Mouse (Mus musculus) central nervous system, embryonic 11.5 days (tissue): ENCODE measurements around the gene Olfr214. TPM values are rescaled to one million over a fixed set of nuclear protein-coding genes. Genes with fewer than 3 reads are reported as not detected.

Experiments
- polyA plus RNA-seq: library from polyadenylated mRNA; depleted of rRNA; stranded (reverse); fragments of >200 nt; gene quantifications from 2 replicates; pipeline ENCODE4 v1.2.3, GENCODE M21; 2012; rRNA removed

Gene Olfr214
- polyA plus RNA-seq: not detected in 2 replicates

DNA sequence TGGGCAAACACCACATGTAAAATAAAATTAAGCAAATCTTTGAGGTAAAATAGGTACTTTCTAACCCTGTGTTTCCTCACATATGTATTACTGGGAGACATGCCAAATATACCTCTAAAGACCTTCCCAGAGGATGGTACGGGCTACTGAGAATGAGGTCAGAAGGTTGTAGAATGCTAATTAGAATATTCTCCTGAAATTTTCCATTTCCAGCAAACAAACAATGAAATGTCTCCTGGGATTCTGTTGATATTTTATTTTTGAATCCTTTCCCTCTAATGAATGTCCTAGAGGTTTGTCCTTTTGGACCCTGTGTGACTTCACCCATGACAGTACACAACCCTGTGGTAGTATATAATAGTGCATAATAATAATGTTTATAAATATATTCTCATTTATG lies at the start of gene Olfr214:
TSS of gene Olfr214 (plus strand) at position 301 of the 400 bp plus-strand sequence.

DNA sequence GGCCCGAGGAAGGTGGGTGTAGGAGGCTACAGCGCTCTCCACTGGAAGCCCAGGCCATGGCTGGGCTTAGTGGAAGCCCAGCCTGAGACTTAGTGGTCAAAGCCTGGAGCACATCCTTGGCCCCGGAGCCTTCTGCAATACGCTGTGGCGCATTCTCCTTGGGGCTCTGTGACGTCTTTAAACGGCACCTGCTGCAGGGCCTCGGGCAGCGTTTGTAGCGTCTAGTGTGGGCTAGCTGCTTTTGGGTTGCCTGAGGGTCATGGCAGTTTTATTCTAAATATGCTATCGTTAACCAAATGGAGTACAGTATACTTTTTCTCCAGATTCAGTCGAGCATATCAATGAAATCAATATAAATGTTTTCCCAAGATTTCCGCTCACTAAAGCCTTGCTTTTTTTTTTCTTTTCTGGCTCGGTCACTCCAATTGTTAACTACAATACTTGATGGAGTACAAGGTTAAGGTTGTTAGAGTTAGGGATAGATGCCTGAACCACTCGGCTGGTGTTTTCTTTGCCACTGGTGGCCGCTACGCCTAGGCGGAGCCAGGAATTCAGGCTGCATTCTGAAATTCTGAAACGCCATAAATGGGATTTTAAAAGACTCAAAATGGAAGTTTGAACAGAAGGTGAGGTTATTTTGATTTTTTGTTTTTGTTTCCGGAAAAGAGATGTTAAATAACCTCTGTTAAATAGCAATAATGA lies 47.6 kb upstream of the Olfr214 start, which contains the start of gene Olfr212:
TSS of gene Olfr212 (plus strand) at position 215 of the 702 bp plus-strand sequence.

GRCm38 (mm10) chr6:116538156-116538555 lies 15.9 kb upstream of the Olfr214 start, which contains the start of gene Olfr213:
Gene Olfr213 (plus strand): TSS chr6:116538456.

DNA sequence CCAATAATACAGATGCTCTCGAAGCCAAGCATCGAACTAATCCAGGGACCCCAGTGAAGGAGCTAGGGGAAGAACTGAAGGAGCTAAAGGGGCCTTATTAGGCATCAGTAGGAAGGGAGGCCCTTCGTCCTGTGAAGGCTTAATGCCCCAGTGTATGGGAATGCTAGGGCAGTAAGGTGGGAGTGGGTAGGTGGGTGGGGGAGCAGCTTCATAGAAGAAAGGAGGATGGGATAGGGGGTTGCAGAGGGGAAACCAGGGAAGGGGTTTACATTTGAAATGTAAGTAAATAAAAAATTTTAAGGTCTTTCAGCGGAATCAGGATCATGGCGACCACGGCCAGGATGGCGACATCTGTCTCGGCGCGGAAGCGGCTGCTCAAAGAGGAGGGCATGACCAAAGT lies 3.2 kb upstream of the Olfr214 start, which contains the start of gene Gm5580:
TSS of gene Gm5580 (plus strand) at position 301 of the 400 bp plus-strand sequence.

DNA sequence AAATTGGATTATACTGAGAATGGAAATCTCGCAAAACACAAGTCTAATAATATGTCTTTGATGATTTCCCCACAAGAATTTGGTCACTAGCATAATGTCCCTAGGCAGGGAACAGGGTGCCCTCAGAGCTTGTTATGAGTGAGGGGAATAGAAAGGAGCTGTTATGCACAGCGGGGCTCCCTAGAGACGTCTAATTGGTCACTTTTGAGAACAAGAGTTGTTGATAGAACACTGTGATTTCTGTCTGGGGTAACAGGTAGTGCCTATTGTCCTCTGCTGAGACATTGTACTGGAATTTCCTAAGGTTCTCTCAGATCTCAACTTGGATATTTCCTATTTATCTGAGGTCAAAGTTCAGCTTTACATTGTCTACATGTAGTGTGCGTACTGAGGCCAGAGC lies 30.1 kb downstream of the Olfr214 start, which contains the start of gene Olfr215:
TSS of gene Olfr215 (minus strand) at position 101 of the 400 bp plus-strand sequence.

Other genes starting within 250 kb of the Olfr214 start
- 59.2 and 68.2 TPM in 2 replicates for gene March8, start 216.2 kb upstream of the Olfr214 start, polyA plus RNA-seq
- 0.59 and 0.62 TPM in 2 replicates for gene Alox5, start 93.1 kb upstream of the Olfr214 start, polyA plus RNA-seq
- gene Olfr211, start 65.1 kb upstream of the Olfr214 start, polyA plus RNA-seq: not detected in 2 replicates
- gene Olfr212, start 47.7 kb upstream of the Olfr214 start, polyA plus RNA-seq: not detected in 2 replicates
- not detected in 2 replicates for gene Olfr213, start 15.8 kb upstream of the Olfr214 start, polyA plus RNA-seq
- gene Gm5580, start 3.1 kb upstream of the Olfr214 start, polyA plus RNA-seq: 0.09 and 0.31 TPM in 2 replicates
- gene Olfr215, start 30.0 kb downstream of the Olfr214 start, polyA plus RNA-seq: not detected in 2 replicates
- 153 and 167 TPM in 2 replicates for gene Zfp422, start 74.8 kb downstream of the Olfr214 start, polyA plus RNA-seq
- 2.6 and 6.3 TPM in 2 replicates for gene Depp1, start 96.4 kb downstream of the Olfr214 start, polyA plus RNA-seq
- 13.6 and 13.8 TPM in 2 replicates for gene Rassf4, start 119.7 kb downstream of the Olfr214 start, polyA plus RNA-seq
- gene Tmem72, start 162.7 kb downstream of the Olfr214 start, polyA plus RNA-seq: 0.01 and 0.04 TPM in 2 replicates